Mouse (Mus musculus) layer of hippocampus, postnatal 10 days (tissue): ENCODE results near the gene Ptx4. TPM values are rescaled to one million over a fixed set of nuclear protein-coding genes. Genes with fewer than 3 reads are reported as not detected.
"Not testable (repeated sequence)": the region's sequence is repeated elsewhere in the genome, so short reads cannot be mapped to it uniquely, and the experiment has no call there.

Experiments used
- DNase-seq, 2 experiments: peaks; one replicate each; pipeline ENCODE4 v3.0.0; 2021; ENCODE audit warnings: low spot score in 2 of 2
- total RNA-seq, 2 experiments: library from RNA; stranded (reverse); gene quantifications; 2 replicates each; pipeline ENCODE4 v1.2.3; 2021

The Ptx4 gene
- total RNA-seq, 2 experiments from 2014 or later = 0.89 to 1.4 TPM

GRCm38 (mm10) chr17:25114908-25115645, 5.5 kb upstream of the Ptx4 start:
- DNase-seq = no peak

DNA sequence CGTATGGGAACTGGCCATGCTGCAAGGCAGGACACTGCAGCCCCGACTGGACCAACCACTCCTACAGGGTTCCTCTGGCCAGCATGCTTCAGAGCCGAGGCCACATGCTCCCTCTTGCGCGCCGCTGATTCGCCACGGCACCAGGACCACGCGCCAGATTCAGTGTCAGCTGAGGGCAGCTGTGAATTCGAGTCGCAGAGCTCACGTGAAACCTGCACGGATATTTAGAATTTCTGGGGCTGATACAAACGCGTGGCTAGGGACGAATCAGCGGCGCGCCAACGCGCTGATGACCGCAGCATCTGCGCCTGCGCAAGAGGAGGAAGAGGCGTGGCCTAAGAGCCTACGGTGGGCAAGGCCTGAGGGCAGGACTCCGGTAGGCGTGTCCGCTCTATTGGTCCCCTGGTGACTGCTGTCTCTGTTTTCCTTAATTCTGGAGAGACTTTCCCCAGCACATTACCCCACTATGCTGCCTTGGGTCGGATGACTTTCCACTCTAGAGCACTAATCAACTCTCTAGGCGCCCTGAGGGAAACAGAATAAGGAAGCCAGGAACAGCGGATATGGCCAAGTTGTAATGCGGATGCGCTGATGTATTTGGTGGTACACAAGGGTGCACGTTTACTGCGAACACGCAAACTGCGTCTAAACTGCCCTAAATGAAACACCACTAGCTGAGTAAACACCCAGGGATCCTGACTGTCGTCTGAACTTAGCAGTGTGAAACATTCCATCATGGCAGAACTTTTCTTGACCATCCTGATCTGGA, 4.7 kb upstream of the Ptx4 start, which contains the start of gene Telo2:
TSS of gene Telo2 (minus strand) at position 304 of the 769 bp plus-strand sequence.
- peak; percentile 94 for DNase-seq

DNA sequence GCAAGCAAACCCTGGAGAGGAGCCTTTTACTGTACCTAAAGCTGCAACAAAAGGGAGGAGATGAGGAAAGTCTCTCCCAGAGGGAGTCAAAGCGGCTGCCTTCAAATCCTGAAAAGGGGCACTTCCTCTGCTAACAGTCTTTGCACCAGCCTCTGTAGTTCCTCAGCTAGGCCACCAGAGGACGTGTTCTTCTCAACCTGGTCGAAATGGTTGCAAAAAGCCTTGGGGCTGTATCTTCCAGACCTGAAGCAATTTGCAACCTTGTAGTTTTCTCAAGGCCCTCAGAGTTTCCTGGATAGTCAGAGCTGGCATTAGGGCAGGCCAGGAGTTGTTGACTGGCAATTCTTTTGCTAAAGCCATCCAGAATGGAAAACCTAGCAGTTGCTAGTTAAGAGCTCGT, 3.3 kb upstream of the Ptx4 start:
- no peak for DNase-seq

- DNase-seq = no peak
These were observed 3.4 kb downstream of the Ptx4 start for GRCm38 (mm10) chr17:25123979-25124378.

DNA sequence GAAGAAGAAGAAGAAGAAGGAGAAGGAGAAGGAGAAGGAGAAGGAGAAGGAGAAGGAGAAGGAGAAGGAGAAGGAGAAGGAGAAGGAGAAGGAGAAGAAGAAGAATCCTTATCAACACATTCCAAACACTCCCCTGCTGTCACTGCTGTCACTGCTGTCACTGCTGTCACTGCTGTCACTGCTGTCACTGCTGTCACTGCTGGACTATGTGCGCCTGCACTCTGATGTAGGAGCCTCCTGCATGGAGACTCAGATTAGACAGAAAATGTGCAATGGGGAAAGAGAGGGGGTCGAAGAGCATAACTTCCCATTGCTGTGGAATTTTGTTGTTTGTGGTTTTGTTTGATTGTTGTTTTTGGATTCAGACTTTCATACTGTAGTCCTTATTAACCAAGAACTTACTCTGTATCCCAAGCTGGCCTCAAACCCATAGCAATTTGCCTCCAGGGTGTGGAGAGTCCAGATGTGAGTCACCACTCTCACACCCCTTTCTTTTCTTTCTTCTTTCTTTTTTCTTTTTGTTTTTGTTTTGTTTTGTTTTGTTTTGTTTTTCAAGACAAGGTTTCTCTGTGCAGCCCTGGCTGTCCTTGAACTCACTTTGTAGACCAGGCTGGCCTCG, 5.0 kb downstream of the Ptx4 start:
- not testable (repeated sequence) for DNase-seq

DNA sequence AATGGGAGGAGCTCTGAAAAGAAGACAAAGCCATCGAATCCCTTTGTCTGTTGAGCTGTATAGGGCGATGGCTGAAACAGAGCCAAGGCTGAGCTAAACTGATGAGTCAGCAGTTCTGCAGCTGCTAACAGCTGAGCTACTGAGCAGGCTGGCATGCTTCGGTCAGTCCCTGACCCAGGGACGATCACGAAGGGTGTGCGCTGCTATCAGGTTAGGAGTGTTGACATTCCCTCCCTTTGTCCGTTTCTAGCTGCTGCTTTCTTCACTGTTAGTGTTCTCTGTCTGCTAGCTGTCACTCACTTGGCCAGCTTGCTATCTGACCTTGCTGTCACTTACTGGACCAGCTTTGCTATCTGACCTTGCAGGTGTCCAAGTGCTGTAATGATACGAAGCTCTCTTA, 6.5 kb downstream of the Ptx4 start:
- DNase-seq = no peak

DNA sequence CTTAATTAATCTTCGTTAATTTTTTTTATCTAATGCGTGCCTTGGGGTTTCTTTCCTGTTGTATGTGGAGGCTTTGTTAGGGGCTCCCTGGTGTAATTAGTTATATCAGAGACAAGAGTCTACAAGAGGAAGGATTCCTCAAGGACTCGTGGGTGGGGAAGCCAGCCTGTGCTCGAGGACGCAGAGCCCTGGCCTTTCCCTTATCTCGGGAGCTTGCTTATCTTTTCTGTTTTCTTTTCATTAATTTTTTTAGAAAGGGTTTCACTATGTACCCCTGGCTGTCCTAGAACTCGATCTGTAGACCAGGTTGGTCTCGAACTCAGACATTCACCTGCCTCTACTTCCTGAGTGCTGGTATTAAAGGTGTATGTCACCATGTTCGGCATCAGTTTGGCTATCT, 7.1 kb downstream of the Ptx4 start:
- DNase-seq = no peak

GRCm38 (mm10) chr17:25130060-25130459, 9.5 kb downstream of the Ptx4 start:
- no peak for DNase-seq

DNA sequence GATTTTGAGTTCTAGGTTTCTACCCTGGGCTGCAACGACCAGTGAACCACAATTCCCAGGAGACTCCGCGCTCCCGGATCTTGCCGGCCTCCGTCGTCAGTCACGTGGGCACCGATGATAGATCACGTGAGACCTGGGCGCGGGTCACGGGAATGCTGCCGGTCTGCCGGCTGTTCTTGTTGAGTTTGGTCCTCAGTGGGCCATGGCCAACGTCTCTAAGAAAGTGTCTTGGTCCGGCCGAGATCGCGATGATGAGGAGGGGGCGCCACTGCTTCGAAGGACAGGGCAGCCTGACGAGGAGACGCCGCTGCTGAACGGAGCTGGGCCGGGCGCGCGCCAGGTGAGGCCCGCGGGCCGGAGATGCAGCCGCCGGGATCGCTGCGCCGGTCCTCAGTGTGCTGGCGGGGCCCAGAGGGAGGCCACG, 12.7 kb downstream of the Ptx4 start, which contains the start of gene Clcn7:
TSS of gene Clcn7 (plus strand) at position 117 of the 424 bp plus-strand sequence.
- peak; percentile 92 to 93 for DNase-seq

- DNase-seq = no peak
These were observed 15.1 kb downstream of the Ptx4 start for GRCm38 (mm10) chr17:25135622-25136021.

GRCm38 (mm10) chr17:25138803-25139202, 18.2 kb downstream of the Ptx4 start:
- DNase-seq = no peak

- no peak for DNase-seq
These were observed 19.4 kb downstream of the Ptx4 start for GRCm38 (mm10) chr17:25139960-25140359.

- DNase-seq = no peak
These were observed 41.6 kb downstream of the Ptx4 start, which contains the start of gene Ccdc154 for GRCm38 (mm10) chr17:25162161-25162560. Gene Ccdc154 (plus strand): TSS chr17:25162461.

GRCm38 (mm10) chr17:25163387-25163786, 42.8 kb downstream of the Ptx4 start:
- no peak for DNase-seq

- DNase-seq = no peak
These were observed 44.2 kb downstream of the Ptx4 start for GRCm38 (mm10) chr17:25164770-25165169.

GRCm38 (mm10) chr17:25165970-25166671, 45.6 kb downstream of the Ptx4 start:
- no peak for DNase-seq

DNA sequence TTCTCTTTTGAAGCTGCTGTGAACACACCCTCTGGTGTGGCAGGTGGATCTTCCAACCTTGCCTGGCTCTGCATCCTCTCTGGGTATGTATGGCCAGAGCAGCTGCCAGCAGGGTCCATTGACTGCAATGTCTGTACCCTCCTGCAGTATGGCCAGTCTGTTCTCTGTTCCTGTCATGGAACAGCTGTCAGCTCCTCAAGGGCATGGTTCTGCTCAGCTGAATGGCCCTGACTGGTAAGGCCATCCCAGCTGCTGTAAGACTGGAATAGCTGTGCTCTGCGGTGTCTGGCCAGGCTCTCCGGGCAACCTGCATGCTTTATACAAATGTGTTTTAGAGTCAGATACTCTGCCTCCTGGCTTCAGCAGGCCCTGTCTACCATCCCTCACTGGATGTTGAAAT, 49.1 kb downstream of the Ptx4 start:
- DNase-seq = no peak

DNA sequence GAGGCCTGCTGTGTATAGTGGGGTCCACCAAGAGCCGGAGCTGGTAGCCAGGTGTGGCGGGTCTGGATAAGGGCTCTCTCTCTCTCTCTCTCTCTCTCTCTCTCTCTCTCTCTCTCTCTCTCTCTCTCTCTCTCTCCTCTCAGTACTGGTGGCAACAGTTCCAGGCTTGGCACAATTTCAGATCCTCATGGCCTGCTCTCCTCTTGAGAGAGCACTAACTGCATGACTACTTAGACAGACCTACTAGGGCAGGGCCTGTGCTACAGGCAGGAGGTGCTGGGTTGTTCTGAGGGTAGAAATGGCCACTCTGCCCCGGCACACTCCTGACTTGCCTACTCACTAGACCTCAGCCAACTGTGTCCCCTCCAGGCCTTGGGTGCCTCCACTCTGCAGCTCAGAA, 52.0 kb downstream of the Ptx4 start:
- DNase-seq = no peak
